Mouse (Mus musculus): ENCODE measurements around the gene Akr1d1. TPM values are rescaled to one million over a fixed set of nuclear protein-coding genes. Genes with fewer than 3 reads are reported as not detected.

Gene Akr1d1
- total and polyA plus RNA-seq, 2 experiments from 2014 or later = not detected

DNA sequence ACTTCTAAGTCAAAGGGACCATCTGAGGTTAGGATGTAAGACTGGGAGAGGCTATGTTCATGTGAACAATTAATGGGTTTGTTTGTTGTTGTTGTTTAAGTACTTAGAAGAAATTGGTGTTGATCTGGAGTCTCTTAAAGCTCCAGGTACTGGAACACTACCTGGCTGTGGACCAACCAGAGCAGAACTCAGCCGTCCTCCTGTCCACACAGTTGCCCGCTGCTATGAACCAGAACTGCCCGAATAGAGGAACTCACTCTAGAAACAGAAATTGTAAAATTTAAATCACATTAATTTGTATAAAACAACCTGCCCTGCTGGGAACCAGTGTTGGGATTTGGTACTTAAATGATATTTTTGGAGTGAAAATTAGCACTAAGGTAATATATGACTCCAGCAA lies 12.2 kb downstream of the Akr1d1 start:
- H3K9me3 ChIP-seq (ENCODE audit: low read length) = no peaks in the 10 kb centered on the region
- no peak overlapping the region for H3K4me2 ChIP-seq (ENCODE audit: low read depth, low read length, poor library complexity, severe bottlenecking)
- no peak for ATAC-seq (ENCODE audit: low FRiP score)
- no peak overlapping the region for H3K9ac ChIP-seq (replicated peaks; ENCODE audit: low read length, poor library complexity, severe bottlenecking)
- H3K27me3 ChIP-seq (ENCODE audit: insufficient read depth, low read length) = no peaks in the 10 kb centered on the region
- H3K4me1 ChIP-seq (ENCODE audit: insufficient read depth, low read length) = no peaks in the 10 kb centered on the region
- H3K36me3 ChIP-seq (ENCODE audit: insufficient read depth, low read length) = no peaks in the 10 kb centered on the region
- WGBS = 93% methylated on average over 3 of the region's 3 CpGs
- DNase-seq (ENCODE audit: low spot score) = no peak
- H3K4me3 ChIP-seq (ENCODE audit: low read depth, low read length) = no peak overlapping the region
- H3K27ac ChIP-seq (ENCODE audit: low read depth, low read length) = no peak overlapping the region
- TF ChIP-seq CTCF (IDR thresholded peaks at IDR 0.05) = no peak

DNA sequence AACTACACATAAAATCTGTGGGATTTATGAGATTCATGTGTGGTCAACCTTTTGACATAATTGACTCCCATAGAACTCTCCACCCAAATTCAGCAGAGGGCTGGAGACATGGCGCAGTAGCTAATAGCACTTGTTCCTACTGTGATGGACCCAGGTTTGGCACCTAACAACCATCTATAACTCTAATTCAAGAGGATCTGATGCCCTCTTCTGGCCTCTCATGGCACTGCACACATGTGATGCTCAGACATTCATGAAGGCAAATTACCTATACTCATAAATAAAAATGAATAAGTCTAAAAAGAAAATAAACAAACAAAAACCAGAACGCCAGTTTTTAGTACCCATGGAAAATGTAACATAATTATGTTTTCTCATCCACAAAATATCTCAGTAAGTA lies 22.8 kb downstream of the Akr1d1 start:
- Histone ChIP-seq H3K4me2 (ENCODE audit: low read depth, low read length, poor library complexity, severe bottlenecking) (no peak overlapping the region), H3K4me3 (ENCODE audit: low read depth, low read length) (no peak overlapping the region), H3K36me3 (ENCODE audit: insufficient read depth, low read length) (no peaks in the 10 kb centered on the region), H3K4me1 (ENCODE audit: insufficient read depth, low read length) (no peaks in the 10 kb centered on the region), H3K9me3 (ENCODE audit: low read length) (no peaks in the 10 kb centered on the region), H3K9ac (replicated peaks; ENCODE audit: low read length, poor library complexity, severe bottlenecking) (no peak overlapping the region), H3K27ac (ENCODE audit: low read depth, low read length) (no peak overlapping the region), H3K27me3 (ENCODE audit: insufficient read depth, low read length) (no peaks in the 10 kb centered on the region)
- 84% methylated on average over 2 of the region's 2 CpGs for WGBS
- no peak for ATAC-seq (ENCODE audit: low FRiP score)
- TF ChIP-seq CTCF (IDR thresholded peaks at IDR 0.05) = peak; percentile 52
- peak; percentile 2 for DNase-seq (ENCODE audit: low spot score)

DNA sequence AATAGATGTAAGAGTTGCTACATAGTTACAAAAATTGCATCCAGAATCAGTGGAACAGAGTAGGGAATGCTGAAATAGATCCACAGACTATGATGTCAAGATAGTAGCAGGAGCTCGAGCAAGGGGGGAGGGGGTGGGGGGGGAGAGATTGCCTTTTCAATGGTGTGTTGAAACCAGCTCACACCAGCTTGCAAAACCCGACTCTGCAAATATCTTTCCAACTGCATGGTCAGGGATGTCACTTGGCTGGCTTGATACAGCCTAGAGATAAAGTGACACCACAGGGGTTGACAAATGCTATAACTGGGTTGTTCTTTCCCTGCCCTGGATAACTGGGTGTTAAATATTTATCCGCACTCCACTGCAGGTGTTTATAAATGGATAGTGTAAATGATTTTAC lies 24.0 kb downstream of the Akr1d1 start:
- Histone ChIP-seq H3K4me2 (ENCODE audit: low read depth, low read length, poor library complexity, severe bottlenecking) (no peak overlapping the region), H3K4me1 (ENCODE audit: insufficient read depth, low read length) (no peaks in the 10 kb centered on the region), H3K36me3 (ENCODE audit: insufficient read depth, low read length) (no peaks in the 10 kb centered on the region), H3K9me3 (ENCODE audit: low read length) (no peaks in the 10 kb centered on the region), H3K4me3 (ENCODE audit: low read depth, low read length) (no peak overlapping the region), H3K27me3 (ENCODE audit: insufficient read depth, low read length) (no peaks in the 10 kb centered on the region), H3K9ac (replicated peaks; ENCODE audit: low read length, poor library complexity, severe bottlenecking) (no peak overlapping the region), H3K27ac (ENCODE audit: low read depth, low read length) (no peak overlapping the region)
- 76% methylated on average over 3 of the region's 3 CpGs for WGBS
- no peak for DNase-seq (ENCODE audit: low spot score)
- no peak for ATAC-seq (ENCODE audit: low FRiP score)
- TF ChIP-seq CTCF (IDR thresholded peaks at IDR 0.05) = no peak

DNA sequence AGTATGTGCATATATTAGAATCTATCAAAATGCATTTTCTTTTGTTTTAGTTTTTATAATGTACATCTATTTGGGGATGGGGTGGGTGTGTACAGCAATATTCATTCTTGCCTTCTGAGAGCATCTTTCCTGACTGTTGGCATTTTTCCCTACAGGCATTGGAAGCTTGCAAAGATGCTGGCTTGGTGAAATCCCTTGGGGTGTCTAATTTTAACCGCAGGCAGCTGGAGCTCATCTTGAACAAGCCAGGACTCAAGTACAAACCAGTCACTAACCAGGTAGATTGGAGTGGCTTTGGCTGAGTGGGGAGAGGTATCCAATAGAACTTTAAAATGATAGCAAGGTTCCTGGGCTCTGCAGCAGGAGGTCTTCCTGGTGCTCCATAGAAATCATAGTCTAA lies 24.4 kb downstream of the Akr1d1 start:
- 54% methylated on average over 1 of the region's 1 CpGs for WGBS
- H3K27me3 ChIP-seq (ENCODE audit: insufficient read depth, low read length) = no peaks in the 10 kb centered on the region
- DNase-seq (ENCODE audit: low spot score) (peak; percentile 2), ATAC-seq (ENCODE audit: low FRiP score) (no peak)
- no peak overlapping the region for H3K27ac ChIP-seq (ENCODE audit: low read depth, low read length)
- no peak for TF ChIP-seq CTCF (IDR thresholded peaks at IDR 0.05)
- H3K9ac ChIP-seq (replicated peaks; ENCODE audit: low read length, poor library complexity, severe bottlenecking) = no peak overlapping the region
- H3K4me3 ChIP-seq (ENCODE audit: low read depth, low read length) = no peak overlapping the region
- no peak overlapping the region for H3K4me2 ChIP-seq (ENCODE audit: low read depth, low read length, poor library complexity, severe bottlenecking)
- no peaks in the 10 kb centered on the region for H3K36me3 ChIP-seq (ENCODE audit: insufficient read depth, low read length)
- no peaks in the 10 kb centered on the region for H3K9me3 ChIP-seq (ENCODE audit: low read length)
- H3K4me1 ChIP-seq (ENCODE audit: insufficient read depth, low read length) = no peaks in the 10 kb centered on the region

DNA sequence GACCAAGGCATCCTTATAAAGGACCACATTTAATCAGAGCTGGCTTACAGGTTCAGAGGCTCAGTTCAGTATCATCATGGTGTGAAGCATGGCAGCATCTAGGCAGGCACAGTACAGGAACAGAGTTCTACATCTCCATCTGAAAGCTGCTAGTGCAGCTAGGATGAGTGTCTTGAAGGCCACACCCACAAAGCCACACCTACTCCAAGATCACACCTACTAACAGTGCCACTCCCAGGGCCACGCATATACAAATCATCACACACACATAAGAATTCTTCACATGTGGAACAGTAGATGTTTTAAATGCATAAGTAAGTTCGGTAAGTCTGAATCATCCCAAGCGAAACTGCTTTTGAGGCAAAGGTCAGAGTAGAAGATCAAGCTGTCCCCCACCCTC lies 33.9 kb downstream of the Akr1d1 start:
- WGBS = 95% methylated on average over 3 of the region's 3 CpGs
- no peaks in the 10 kb centered on the region for H3K4me1 ChIP-seq (ENCODE audit: insufficient read depth, low read length)
- H3K27ac ChIP-seq (ENCODE audit: low read depth, low read length) = no peak overlapping the region

DNA sequence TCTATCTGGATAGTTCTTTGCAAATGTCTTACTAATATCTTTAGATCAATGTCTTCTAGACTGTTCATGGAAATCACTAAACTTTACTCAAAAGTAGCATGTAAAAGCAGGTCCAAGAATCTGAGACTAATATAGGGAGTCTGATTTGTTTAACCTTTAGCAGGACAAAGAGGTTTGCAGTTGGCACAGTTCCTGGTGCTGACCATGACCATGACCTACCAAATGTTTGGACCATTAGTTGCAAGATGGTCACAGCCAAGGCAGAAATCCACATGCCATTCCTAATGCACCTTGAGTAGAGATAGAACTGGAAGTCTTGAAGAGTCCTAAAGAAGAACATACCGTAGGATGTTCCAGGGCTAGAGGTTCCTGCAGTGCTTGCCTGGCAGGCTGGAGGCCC lies 37.4 kb downstream of the Akr1d1 start:
- no peak for TF ChIP-seq CTCF (IDR thresholded peaks at IDR 0.05)
- no peaks in the 10 kb centered on the region for H3K4me1 ChIP-seq (ENCODE audit: insufficient read depth, low read length)
- no peak overlapping the region for H3K27ac ChIP-seq (ENCODE audit: low read depth, low read length)
- H3K4me2 ChIP-seq (ENCODE audit: low read depth, low read length, poor library complexity, severe bottlenecking) = no peak overlapping the region
- WGBS = 95% methylated on average over 1 of the region's 1 CpGs
- ATAC-seq (ENCODE audit: low FRiP score) = no peak
- H3K9me3 ChIP-seq (ENCODE audit: low read length) = no peaks in the 10 kb centered on the region
- no peak for DNase-seq (ENCODE audit: low spot score)
- H3K4me3 ChIP-seq (ENCODE audit: low read depth, low read length) = no peak overlapping the region
- H3K27me3 ChIP-seq (ENCODE audit: insufficient read depth, low read length) = no peaks in the 10 kb centered on the region
- H3K36me3 ChIP-seq (ENCODE audit: insufficient read depth, low read length) = no peaks in the 10 kb centered on the region
- no peak overlapping the region for H3K9ac ChIP-seq (replicated peaks; ENCODE audit: low read length, poor library complexity, severe bottlenecking)

More for the DNA sequence above, 33.9 kb downstream of the Akr1d1 start:
- no peak for ATAC-seq (ENCODE audit: low FRiP score)
- DNase-seq (ENCODE audit: low spot score) = no peak
- Histone ChIP-seq H3K27me3 (ENCODE audit: insufficient read depth, low read length) (no peaks in the 10 kb centered on the region), H3K36me3 (ENCODE audit: insufficient read depth, low read length) (no peaks in the 10 kb centered on the region), H3K9me3 (ENCODE audit: low read length) (no peaks in the 10 kb centered on the region), H3K4me2 (ENCODE audit: low read depth, low read length, poor library complexity, severe bottlenecking) (no peak overlapping the region), H3K9ac (replicated peaks; ENCODE audit: low read length, poor library complexity, severe bottlenecking) (no peak overlapping the region), H3K4me3 (ENCODE audit: low read depth, low read length) (no peak overlapping the region)
- TF ChIP-seq CTCF (IDR thresholded peaks at IDR 0.05) = no peak

Measured in midbrain, postnatal 0 days (tissue).